Comparison of ENCODE assay signal across 8 mouse cellular contexts in genomic region chr8:56550558-56551360, GRCm38 (mm10). TPM values are rescaled to one million over a fixed set of nuclear protein-coding genes. Genes with fewer than 3 reads are reported as not detected.
DNase-seq lines count a peak whose midpoint lies in the region; ATAC-seq lines count a peak whose summit lies in the region.

Cep44 (minus strand) TSS chr8:56551047.
Fbxo8 (plus strand) TSS chr8:56551090.

- H3K9ac ChIP-seq in hindbrain, embryonic 12.5 days, result peak within 1 kb of the TSS; percentile 74

- peak within 1 kb of the TSS; percentile 68 for H3K4me2 ChIP-seq in hindbrain, embryonic 12.5 days (replicated peaks)

- peak within 1 kb of the TSS; percentile 79 for H3K4me3 ChIP-seq in hindbrain, embryonic 12.5 days

- ATAC-seq in hindbrain, embryonic 12.5 days (ENCODE audit: low FRiP score), result peak; percentile 96

- DNase-seq in NIH3T3 (ENCODE audit: low read depth), result peak; percentile 88
- DNase-seq in cerebellum, postnatal 10 days, result peak; percentile 89 to 92
- DNase-seq in frontal cortex, postnatal 10 days (ENCODE audit: low spot score in 2 of 2), result peak; percentile 58 to 76
- peak; percentile 81 to 87 for DNase-seq in layer of hippocampus, postnatal 14 days (ENCODE audit: low spot score in 2 of 2)
- peak; percentile 85 for DNase-seq in lung, postnatal 14 days
- peak; percentile 90 for DNase-seq in retina, adult 2 months (ENCODE audit: low read depth, low spot score)
- peak; percentile 73 to 76 for DNase-seq in thymus, postnatal 36 days

- H3K27ac ChIP-seq in hindbrain, embryonic 12.5 days, result peak within 1 kb of the TSS; percentile 86

- under 1% methylated on average over 53 of the region's 53 CpGs for WGBS in hindbrain, embryonic 12.5 days

- no peaks in the 10 kb centered on the region for H3K36me3 ChIP-seq in hindbrain, embryonic 12.5 days

- no peaks in the 10 kb centered on the region for H3K27me3 ChIP-seq in hindbrain, embryonic 12.5 days

- H3K4me1 ChIP-seq in hindbrain, embryonic 12.5 days, result peaks cover 9% of the 10 kb centered on the region

- H3K9me3 ChIP-seq in hindbrain, embryonic 12.5 days (replicated peaks), result no peaks in the 10 kb centered on the region

RNA-seq across cellular contexts. Expression of gene Cep44, which starts in this region (rescaled TPM):
- polyA plus RNA-seq in hindbrain, embryonic 12.5 days (2016; fragmentation: Nextera tagmentation; extraction: Ambion mirVana), result 32.9 and 34.0 TPM in 2 replicates
- 10 to 100 TPM; 19.5 to 24.8 TPM for total RNA-seq in layer of hippocampus, postnatal 14 days (2021)

RNA-seq across cellular contexts. Expression of gene Fbxo8, which starts in this region (rescaled TPM):
- 31.3 and 37.4 TPM in 2 replicates for polyA plus RNA-seq in hindbrain, embryonic 12.5 days (2016; fragmentation: Nextera tagmentation; extraction: Ambion mirVana)
- total RNA-seq in layer of hippocampus, postnatal 14 days (2021), result 10 to 100 TPM; 33.2 to 34.2 TPM

Comparison
In these comparisons a context has a peak if more than half of its experiments do, and no peak if none do; other contexts are left out.
1. Peak in every context shown above with its lines: DNase-seq, ATAC-seq, H3K4me3 ChIP-seq and H3K27ac ChIP-seq.